Mouse (Mus musculus): ENCODE measurements at regions not wholly inside any gene's neighbourhood (a gene's known extent, or its start where the extent isn't known, plus 50 kb on each side); places are given as distances from the start of the nearest gene placed in this dataset.
A peak's percentile ranks its signal among the peaks of the same experiment; 100 is the strongest.

- no peak for DNase-seq (ENCODE audit: low spot score)
Observed at GRCm38 (mm10) chr8:15271793-15272587, 226.1 kb upstream of the BB014433 start.

GRCm38 (mm10) chr8:15270290-15270689 lies 224.4 kb upstream of the BB014433 start:
- peak; percentile 75 for DNase-seq (ENCODE audit: low spot score)

GRCm38 (mm10) chr8:15244770-15245485 lies 199.1 kb upstream of the BB014433 start:
- DNase-seq (ENCODE audit: low spot score), result no peak

- DNase-seq (ENCODE audit: low spot score), result no peak
Observed at GRCm38 (mm10) chr8:15235410-15235809, 189.5 kb upstream of the BB014433 start.

- DNase-seq (ENCODE audit: low spot score), result no peak
Observed at GRCm38 (mm10) chr8:15233241-15233640, 187.4 kb upstream of the BB014433 start.

- DNase-seq (ENCODE audit: low spot score), result no peak
Observed at GRCm38 (mm10) chr8:15230217-15230616, 184.3 kb upstream of the BB014433 start.

GRCm38 (mm10) chr8:15221211-15221912 lies 175.5 kb upstream of the BB014433 start:
- DNase-seq (ENCODE audit: low spot score), result peak; percentile 63

- DNase-seq (ENCODE audit: low spot score), result no peak
Observed at GRCm38 (mm10) chr8:15209856-15210521, 164.1 kb upstream of the BB014433 start.

GRCm38 (mm10) chr8:15201556-15201955 lies 155.7 kb upstream of the BB014433 start:
- no peak for DNase-seq (ENCODE audit: low spot score)

- DNase-seq (ENCODE audit: low spot score), result no peak
Observed at GRCm38 (mm10) chr8:15190708-15191107, 144.8 kb upstream of the BB014433 start.

- DNase-seq (ENCODE audit: low spot score), result no peak
Observed at GRCm38 (mm10) chr8:15189079-15189612, 143.3 kb upstream of the BB014433 start.
